Mouse (Mus musculus): Measurements from ENCODE around the gene Vmn1r211. TPM values are rescaled to one million over a fixed set of nuclear protein-coding genes. Genes with fewer than 3 reads are reported as not detected.
"Not testable (repeated sequence)": the region's sequence is repeated elsewhere in the genome, so short reads cannot be mapped to it uniquely, and the experiment has no call there.

The Vmn1r211 gene
- polyA plus RNA-seq (2012; rRNA removed): not detected in 2 replicates

DNA sequence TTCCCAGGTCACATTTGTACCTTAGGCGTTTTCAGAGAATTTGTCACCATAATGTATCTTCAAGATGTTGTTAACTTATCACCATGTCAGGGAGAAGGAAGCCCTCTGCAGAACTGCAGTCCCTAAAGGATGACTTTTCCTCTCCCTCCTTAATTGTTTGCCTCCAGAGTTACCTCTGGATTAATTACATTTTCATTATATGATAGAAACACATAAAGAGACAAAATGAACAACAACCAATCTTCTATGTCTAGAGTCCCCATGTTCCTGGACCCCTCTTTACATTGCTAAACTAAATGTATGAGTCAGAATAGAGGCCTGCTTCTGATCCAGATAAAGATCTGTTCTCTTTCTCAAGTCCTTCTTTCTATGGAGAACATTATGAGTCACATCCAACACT, at the start of gene Vmn1r211:
Gene Vmn1r211 (minus strand): TSS at position 101 of the 400 bp plus-strand sequence.
- TF ChIP-seq CTCF (IDR thresholded peaks at IDR 0.05; ENCODE audit: extremely low read depth, insufficient read length, insufficient replicate concordance, low read depth, low read length) (no peak), POLR2A (IDR thresholded peaks at IDR 0.05; ENCODE audit: low read depth, low read length) (no peak)
- H3K27me3 ChIP-seq (ENCODE audit: control insufficient read depth, insufficient read depth, low read length): no peaks in the 10 kb centered on the region
- WGBS: 68% methylated on average over 1 of the region's 1 CpGs
- no peak within 1 kb of the TSS for H3K27ac ChIP-seq (ENCODE audit: insufficient read depth, low read depth, low read length)
- no peaks in the 10 kb centered on the region for H3K36me3 ChIP-seq (ENCODE audit: control insufficient read depth, insufficient read depth, low read length)
- no peaks in the 10 kb centered on the region for H3K4me1 ChIP-seq (ENCODE audit: control insufficient read depth, insufficient read depth, insufficient read length, low read length)
- H3K4me3 ChIP-seq (ENCODE audit: low read depth, low read length): no peak within 1 kb of the TSS

DNA sequence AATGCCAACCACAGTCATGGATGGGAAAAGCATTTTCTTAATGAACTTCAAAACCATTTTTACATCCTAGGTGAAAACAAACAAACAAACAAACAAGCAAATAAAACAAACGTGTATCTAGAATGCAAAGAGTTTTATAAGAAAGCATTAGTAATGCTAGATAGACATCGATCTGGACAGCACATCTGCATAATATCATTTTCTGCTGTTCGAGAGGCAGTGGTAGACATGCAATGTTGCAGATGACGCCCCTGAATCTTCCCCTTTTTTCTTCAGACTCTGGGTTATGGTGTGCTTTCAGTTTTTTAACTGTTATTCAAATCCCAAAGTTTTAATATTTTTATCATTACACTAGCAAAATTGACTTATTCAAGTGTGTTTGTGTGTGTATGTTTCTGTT, 26.7 kb upstream of the Vmn1r211 start, which contains the start of gene Vmn1r212:
Gene Vmn1r212 (minus strand): TSS at position 101 of the 400 bp plus-strand sequence.
- no peaks in the 10 kb centered on the region for H3K36me3 ChIP-seq (ENCODE audit: control insufficient read depth, insufficient read depth, low read length)

DNA sequence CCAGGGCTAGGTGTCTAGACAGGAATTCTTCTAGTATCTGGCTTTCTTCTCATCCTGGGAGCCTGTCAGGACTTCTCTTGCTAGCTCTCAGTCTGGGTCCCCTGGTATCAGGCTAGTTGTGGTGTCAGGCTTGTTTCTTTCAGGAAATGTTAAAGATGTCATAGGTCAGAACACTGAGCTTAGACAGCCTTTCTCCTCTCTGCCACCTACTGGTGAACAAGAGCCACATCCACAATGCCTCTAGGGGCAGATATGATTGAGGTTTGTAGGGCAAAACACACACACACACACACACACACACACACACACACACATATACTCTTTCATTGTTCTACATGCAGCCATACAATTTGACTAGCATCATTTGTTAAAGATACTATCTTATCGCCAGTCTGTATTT, 21.9 kb upstream of the Vmn1r211 start:
- no peaks in the 10 kb centered on the region for H3K27me3 ChIP-seq (ENCODE audit: control insufficient read depth, insufficient read depth, low read length)
- no peak overlapping the region for H3K27ac ChIP-seq (ENCODE audit: insufficient read depth, low read depth, low read length)
- H3K4me3 ChIP-seq (ENCODE audit: low read depth, low read length): no peak overlapping the region
- H3K4me1 ChIP-seq (ENCODE audit: control insufficient read depth, insufficient read depth, insufficient read length, low read length): no peaks in the 10 kb centered on the region
- TF ChIP-seq POLR2A (IDR thresholded peaks at IDR 0.05; ENCODE audit: low read depth, low read length): no peak
- WGBS: 95% methylated on average over 1 of the region's 1 CpGs
- H3K36me3 ChIP-seq (ENCODE audit: control insufficient read depth, insufficient read depth, low read length): no peaks in the 10 kb centered on the region

More for the DNA sequence above, 26.7 kb upstream of the Vmn1r211 start, which contains the start of gene Vmn1r212:
- Histone ChIP-seq H3K27ac (ENCODE audit: insufficient read depth, low read depth, low read length) (no peak within 1 kb of the TSS), H3K27me3 (ENCODE audit: control insufficient read depth, insufficient read depth, low read length) (no peaks in the 10 kb centered on the region), H3K4me1 (ENCODE audit: control insufficient read depth, insufficient read depth, insufficient read length, low read length) (no peaks in the 10 kb centered on the region), H3K4me3 (ENCODE audit: low read depth, low read length) (no peak within 1 kb of the TSS)
- no peak for TF ChIP-seq CTCF (IDR thresholded peaks at IDR 0.05; ENCODE audit: extremely low read depth, insufficient read length, insufficient replicate concordance, low read depth, low read length)
- TF ChIP-seq POLR2A (IDR thresholded peaks at IDR 0.05; ENCODE audit: low read depth, low read length): no peak
- 77% methylated on average over 4 of the region's 4 CpGs for whole genome bisulfite sequencing

GRCm38 (mm10) chr13:22854760-22855159, 2.6 kb downstream of the Vmn1r211 start:
- H3K36me3 ChIP-seq (ENCODE audit: control insufficient read depth, insufficient read depth, low read length): no peaks in the 10 kb centered on the region
- no peaks in the 10 kb centered on the region for H3K27me3 ChIP-seq (ENCODE audit: control insufficient read depth, insufficient read depth, low read length)
- TF ChIP-seq CTCF (IDR thresholded peaks at IDR 0.05; ENCODE audit: extremely low read depth, insufficient read length, insufficient replicate concordance, low read depth, low read length) (no peak), POLR2A (IDR thresholded peaks at IDR 0.05; ENCODE audit: low read depth, low read length) (no peak)
- no peak overlapping the region for H3K27ac ChIP-seq (ENCODE audit: insufficient read depth, low read depth, low read length)
- no peaks in the 10 kb centered on the region for H3K4me1 ChIP-seq (ENCODE audit: control insufficient read depth, insufficient read depth, insufficient read length, low read length)
- WGBS: 75% methylated on average over 4 of the region's 4 CpGs
- no peak overlapping the region for H3K4me3 ChIP-seq (ENCODE audit: low read depth, low read length)

- Histone ChIP-seq H3K27ac (ENCODE audit: insufficient read depth, low read depth, low read length) (no peak overlapping the region), H3K4me3 (ENCODE audit: low read depth, low read length) (no peak overlapping the region), H3K4me1 (ENCODE audit: control insufficient read depth, insufficient read depth, insufficient read length, low read length) (no peaks in the 10 kb centered on the region), H3K27me3 (ENCODE audit: control insufficient read depth, insufficient read depth, low read length) (no peaks in the 10 kb centered on the region), H3K36me3 (ENCODE audit: control insufficient read depth, insufficient read depth, low read length) (no peaks in the 10 kb centered on the region)
- TF ChIP-seq CTCF (IDR thresholded peaks at IDR 0.05; ENCODE audit: extremely low read depth, insufficient read length, insufficient replicate concordance, low read depth, low read length) (no peak), POLR2A (IDR thresholded peaks at IDR 0.05; ENCODE audit: low read depth, low read length) (no peak)
- 68% methylated on average over 1 of the region's 1 CpGs for WGBS
Measured at GRCm38 (mm10) chr13:22846798-22847197, 10.6 kb downstream of the Vmn1r211 start.

GRCm38 (mm10) chr13:22844304-22844703, 13.1 kb downstream of the Vmn1r211 start:
- 71% methylated on average over 3 of the region's 3 CpGs for WGBS
- not testable (repeated sequence) for H3K27me3 ChIP-seq (ENCODE audit: control insufficient read depth, insufficient read depth, low read length); H3K4me1 ChIP-seq (ENCODE audit: control insufficient read depth, insufficient read depth, insufficient read length, low read length); H3K36me3 ChIP-seq (ENCODE audit: control insufficient read depth, insufficient read depth, low read length); H3K4me3 ChIP-seq (ENCODE audit: low read depth, low read length); H3K27ac ChIP-seq (ENCODE audit: insufficient read depth, low read depth, low read length)

- Histone ChIP-seq H3K4me3 (ENCODE audit: low read depth, low read length) (no peak within 1 kb of the TSS), H3K36me3 (ENCODE audit: control insufficient read depth, insufficient read depth, low read length) (no peaks in the 10 kb centered on the region), H3K27ac (ENCODE audit: insufficient read depth, low read depth, low read length) (no peak within 1 kb of the TSS), H3K4me1 (ENCODE audit: control insufficient read depth, insufficient read depth, insufficient read length, low read length) (no peaks in the 10 kb centered on the region), H3K27me3 (ENCODE audit: control insufficient read depth, insufficient read depth, low read length) (no peaks in the 10 kb centered on the region)
- TF ChIP-seq POLR2A (IDR thresholded peaks at IDR 0.05; ENCODE audit: low read depth, low read length): no peak
- no peak for TF ChIP-seq CTCF (IDR thresholded peaks at IDR 0.05; ENCODE audit: extremely low read depth, insufficient read length, insufficient replicate concordance, low read depth, low read length)
- WGBS: 49% methylated on average over 4 of the region's 4 CpGs
Measured at GRCm38 (mm10) chr13:22831248-22831647, 26.1 kb downstream of the Vmn1r211 start, which contains the start of gene Vmn1r210. Gene Vmn1r210, minus strand, starts transcription at chr13:22831348.

DNA sequence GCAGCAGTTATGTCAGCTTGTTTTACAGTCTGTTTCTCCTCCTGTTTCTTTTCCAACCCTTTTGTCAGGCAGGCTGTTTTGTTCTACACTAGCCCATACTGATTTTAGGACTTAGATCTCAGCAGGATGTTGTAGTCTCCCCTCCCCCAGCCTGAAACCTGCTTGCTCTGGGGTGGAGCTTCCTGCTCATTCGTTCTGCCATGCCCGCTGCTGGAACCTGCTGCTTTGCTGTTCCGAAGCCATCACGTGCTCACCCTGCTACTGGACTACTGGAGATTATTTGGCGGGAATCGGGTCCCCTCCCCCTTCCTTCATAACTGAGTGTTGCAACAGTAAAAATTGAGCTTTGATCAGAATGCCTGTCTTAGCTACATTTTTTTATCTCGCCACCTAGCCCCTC, 28.0 kb downstream of the Vmn1r211 start:
- H3K27me3 ChIP-seq (ENCODE audit: control insufficient read depth, insufficient read depth, low read length); H3K27ac ChIP-seq (ENCODE audit: insufficient read depth, low read depth, low read length); H3K4me1 ChIP-seq (ENCODE audit: control insufficient read depth, insufficient read depth, insufficient read length, low read length); H3K4me3 ChIP-seq (ENCODE audit: low read depth, low read length); H3K36me3 ChIP-seq (ENCODE audit: control insufficient read depth, insufficient read depth, low read length): not testable (repeated sequence)
- 23% methylated on average over 7 of the region's 7 CpGs for WGBS

DNA sequence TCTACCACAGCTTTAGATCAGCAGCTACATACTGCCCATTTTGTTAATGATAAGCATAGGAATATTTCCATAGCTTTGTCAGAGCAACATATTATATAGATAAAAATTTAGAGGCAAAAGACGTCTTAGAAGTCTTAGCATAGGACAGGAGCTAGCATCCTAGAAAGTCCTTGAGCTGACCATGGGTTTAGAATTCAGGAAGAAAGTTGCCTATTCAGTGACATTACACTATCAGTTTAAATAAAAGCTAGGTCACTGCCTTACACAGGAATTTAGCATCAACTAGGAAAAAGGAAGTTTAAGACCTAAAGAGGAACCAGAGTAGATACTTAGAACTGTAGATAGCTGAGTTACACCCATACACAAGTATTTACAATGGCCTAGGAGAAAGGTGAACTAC, 35.8 kb downstream of the Vmn1r211 start:
- H3K36me3 ChIP-seq (ENCODE audit: control insufficient read depth, insufficient read depth, low read length): not testable (repeated sequence)

DNA sequence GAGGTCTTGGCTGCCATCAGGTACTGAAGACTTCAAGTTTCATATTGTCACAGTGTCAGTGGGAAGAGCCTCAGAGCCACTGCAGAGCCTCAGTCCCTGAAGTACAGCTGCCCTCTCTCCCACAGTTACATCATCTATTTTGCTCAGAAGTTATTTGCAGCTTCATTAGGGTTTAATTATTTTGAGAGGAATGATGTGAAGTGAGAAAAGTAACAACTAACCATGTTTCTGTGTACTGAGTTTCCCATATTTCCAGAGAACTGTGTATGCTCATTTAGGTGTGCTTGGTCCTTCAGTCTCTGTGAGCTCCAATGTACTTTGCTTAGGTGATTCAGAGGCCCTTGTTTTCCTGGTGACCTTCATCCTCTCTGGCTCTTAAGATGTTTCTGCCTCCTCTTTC, 47.8 kb downstream of the Vmn1r211 start, which contains the start of gene Vmn1r209:
Gene Vmn1r209 (minus strand): TSS at position 101 of the 400 bp plus-strand sequence.
- H3K27ac ChIP-seq (ENCODE audit: insufficient read depth, low read depth, low read length); H3K36me3 ChIP-seq (ENCODE audit: control insufficient read depth, insufficient read depth, low read length); H3K4me3 ChIP-seq (ENCODE audit: low read depth, low read length); H3K4me1 ChIP-seq (ENCODE audit: control insufficient read depth, insufficient read depth, insufficient read length, low read length); H3K27me3 ChIP-seq (ENCODE audit: control insufficient read depth, insufficient read depth, low read length): not testable (repeated sequence)

More for the DNA sequence above, 35.8 kb downstream of the Vmn1r211 start:
- not testable (repeated sequence) for H3K27me3 ChIP-seq (ENCODE audit: control insufficient read depth, insufficient read depth, low read length); H3K27ac ChIP-seq (ENCODE audit: insufficient read depth, low read depth, low read length); H3K4me1 ChIP-seq (ENCODE audit: control insufficient read depth, insufficient read depth, insufficient read length, low read length); H3K4me3 ChIP-seq (ENCODE audit: low read depth, low read length)
- WGBS: 74% methylated on average over 1 of the region's 1 CpGs

Measured in small intestine, adult 2 months (tissue).